Comparison of ENCODE assay signal across 7 mouse cellular contexts in the genomic region with DNA sequence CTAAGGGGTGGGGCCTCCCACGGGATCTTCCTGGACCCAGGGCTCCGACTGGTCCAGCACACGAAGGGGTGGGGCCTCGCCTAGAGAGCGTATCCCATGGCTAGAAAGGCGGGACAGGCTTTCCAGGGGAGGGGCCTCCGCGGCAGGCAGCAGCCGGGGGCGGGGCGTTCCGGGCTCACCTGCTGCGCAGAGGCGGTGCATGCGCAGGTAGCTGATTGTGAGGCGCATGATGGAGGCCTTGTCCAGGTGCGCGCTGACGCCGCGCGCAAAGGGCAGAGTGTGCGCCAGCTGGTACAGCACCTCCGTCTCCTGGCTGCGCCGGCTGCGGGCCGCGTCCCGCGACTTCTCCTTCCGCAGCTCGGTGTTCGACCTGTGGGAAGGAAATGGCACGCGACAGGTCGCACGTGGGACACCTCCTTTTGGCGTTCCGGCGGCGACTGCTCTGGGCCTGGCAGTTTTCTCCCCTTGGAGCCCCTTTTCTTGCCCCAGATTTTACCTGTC. TPM values are rescaled to one million over a fixed set of nuclear protein-coding genes. Genes with fewer than 3 reads are reported as not detected.
DNase-seq lines count a peak whose midpoint lies in the region; ATAC-seq and TF ChIP-seq lines count a peak whose summit lies in the region.

No protein-coding gene starts in this region.

- peak overlapping the region; percentile 52 for H3K9ac ChIP-seq in embryonic facial prominence, embryonic 12.5 days
- peak overlapping the region; percentile 83 for H3K9ac ChIP-seq in intestine, postnatal 0 days (ENCODE audit: low read depth, low read length)
- peak overlapping the region; percentile 39; the same call in 1 of the 2 replicates for H3K9ac ChIP-seq in midbrain, embryonic 12.5 days (replicated peaks)

- H3K36me3 ChIP-seq in embryonic facial prominence, embryonic 12.5 days = peaks cover 6% of the 10 kb centered on the region; the same call in 1 of the 2 replicates
- H3K36me3 ChIP-seq in intestine, postnatal 0 days (ENCODE audit: control insufficient read depth, insufficient read depth) = peaks cover 25% of the 10 kb centered on the region
- H3K36me3 ChIP-seq in limb, embryonic 10.5 days = peaks cover 6% of the 10 kb centered on the region; the same call in 1 of the 2 replicates
- H3K36me3 ChIP-seq in midbrain, embryonic 12.5 days = no peaks in the 10 kb centered on the region

- peaks cover 30% of the 10 kb centered on the region for H3K4me1 ChIP-seq in bone marrow macrophage, adult 2 months (ENCODE audit: control insufficient read depth, insufficient read depth, low read length)
- H3K4me1 ChIP-seq in embryonic facial prominence, embryonic 12.5 days = peaks cover 53% of the 10 kb centered on the region
- H3K4me1 ChIP-seq in intestine, postnatal 0 days (replicated peaks; ENCODE audit: control insufficient read depth, insufficient read depth, low read length) = 0 out of 2 replicates have a peak, but pooled peaks cover 9% of the 10 kb centered on the region
- H3K4me1 ChIP-seq in limb, embryonic 10.5 days = peaks cover 52% of the 10 kb centered on the region
- peaks cover 52% of the 10 kb centered on the region for H3K4me1 ChIP-seq in midbrain, embryonic 12.5 days

- WGBS in embryonic facial prominence, embryonic 12.5 days = under 1% methylated on average over 42 of the region's 42 CpGs
- under 1% methylated on average over 41 of the region's 42 CpGs for WGBS in intestine, postnatal 0 days
- WGBS in limb, embryonic 10.5 days = 1% methylated on average over 42 of the region's 42 CpGs
- under 1% methylated on average over 42 of the region's 42 CpGs for WGBS in midbrain, embryonic 12.5 days

- H3K9me3 ChIP-seq in embryonic facial prominence, embryonic 12.5 days = no peaks in the 10 kb centered on the region
- no peaks in the 10 kb centered on the region for H3K9me3 ChIP-seq in intestine, postnatal 0 days (ENCODE audit: control insufficient read depth)
- H3K9me3 ChIP-seq in limb, embryonic 10.5 days (replicated peaks) = no peaks in the 10 kb centered on the region
- no peaks in the 10 kb centered on the region for H3K9me3 ChIP-seq in midbrain, embryonic 12.5 days

- no peak overlapping the region for H3K27ac ChIP-seq in bone marrow macrophage, adult 2 months (ENCODE audit: insufficient read depth, low read depth, low read length)
- peak overlapping the region; percentile 91 for H3K27ac ChIP-seq in embryonic facial prominence, embryonic 12.5 days
- peak overlapping the region; percentile 99 for H3K27ac ChIP-seq in intestine, postnatal 0 days (ENCODE audit: low read depth, low read length)
- peak overlapping the region; percentile 84 for H3K27ac ChIP-seq in limb, embryonic 10.5 days
- peak overlapping the region; percentile 44 for H3K27ac ChIP-seq in midbrain, embryonic 12.5 days (replicated peaks)

- no peaks in the 10 kb centered on the region for H3K27me3 ChIP-seq in embryonic facial prominence, embryonic 12.5 days
- no peaks in the 10 kb centered on the region for H3K27me3 ChIP-seq in intestine, postnatal 0 days (replicated peaks; ENCODE audit: control insufficient read depth, insufficient read depth, low read length)
- H3K27me3 ChIP-seq in limb, embryonic 10.5 days (ENCODE audit: low read depth, poor library complexity, severe bottlenecking) = peaks cover 6% of the 10 kb centered on the region; the same call in 1 of the 2 replicates
- H3K27me3 ChIP-seq in midbrain, embryonic 12.5 days = peaks cover 26% of the 10 kb centered on the region

- TF ChIP-seq POLR2A in bone marrow macrophage, adult 2 months (IDR thresholded peaks at IDR 0.05; ENCODE audit: borderline replicate concordance, low read depth, low read length) = no peak

- peak; percentile 58 for ATAC-seq in embryonic facial prominence, embryonic 12.5 days (ENCODE audit: insufficient number of reproducible peaks, insufficient read depth, low FRiP score, low TSS enrichment)
- peak; percentile 77 for ATAC-seq in granulocyte monocyte progenitor cell, adult 5-6 weeks (replicated peaks; ENCODE audit: poor library complexity, severe bottlenecking)
- peak; percentile 65 for ATAC-seq in intestine, postnatal 0 days
- ATAC-seq in midbrain, embryonic 12.5 days (ENCODE audit: low FRiP score, low read depth) = peak; percentile 61

- H3K4me2 ChIP-seq in embryonic facial prominence, embryonic 12.5 days (replicated peaks) = peak overlapping the region; percentile 91
- peak overlapping the region; percentile 85 for H3K4me2 ChIP-seq in intestine, postnatal 0 days (replicated peaks; ENCODE audit: low read depth)
- peak overlapping the region; percentile 66 for H3K4me2 ChIP-seq in midbrain, embryonic 12.5 days (replicated peaks)

- peak overlapping the region; percentile 83 for H3K4me3 ChIP-seq in bone marrow macrophage, adult 2 months (ENCODE audit: insufficient read depth, low read length)
- peak overlapping the region; percentile 47 for H3K4me3 ChIP-seq in embryonic facial prominence, embryonic 12.5 days
- H3K4me3 ChIP-seq in intestine, postnatal 0 days (ENCODE audit: low read depth, low read length) = peak overlapping the region; percentile 50
- H3K4me3 ChIP-seq in limb, embryonic 10.5 days = peak overlapping the region; percentile 65
- H3K4me3 ChIP-seq in midbrain, embryonic 12.5 days = peak overlapping the region; percentile 43

- peak; percentile 82 for DNase-seq in limb, embryonic 10.5 days (ENCODE audit: low spot score)
- DNase-seq in spleen, postnatal 14 days (ENCODE audit: low spot score in 2 of 2) = peak; percentile 62 to 64

- no peak for TF ChIP-seq CTCF in bone marrow macrophage, adult 2 months (IDR thresholded peaks at IDR 0.05; ENCODE audit: low read depth, low read length)
- TF ChIP-seq CTCF in intestine, postnatal 0 days (IDR thresholded peaks at IDR 0.05; ENCODE audit: low read depth) = no peak

RNA-seq across cellular contexts. Expression of gene Hif3a, which starts 6.1 kb away (rescaled TPM):
- 0.27 TPM in 1 of 2 replicates, not detected in the other for polyA plus RNA-seq in bone marrow macrophage, adult 2 months (2012; ENCODE audit: insufficient read depth, insufficient read length, missing spikeins)
- polyA plus RNA-seq in embryonic facial prominence, embryonic 12.5 days (2016; fragmentation: Nextera tagmentation; extraction: Ambion mirVana) = 10.7 and 13.0 TPM in 2 replicates
- total RNA-seq in granulocyte monocyte progenitor cell, adult 5-6 weeks (2014; fragmentation: Nextera tagmentation) = 0.04 and 1.1 TPM in 2 replicates
- 0.05 and 0.47 TPM in 2 replicates for total RNA-seq in granulocyte monocyte progenitor cell, adult 5-6 weeks (2017)
- polyA plus RNA-seq in intestine, postnatal 0 days (2015; fragmentation: Nextera tagmentation; extraction: Ambion mirVana) = 15.9 and 18.4 TPM in 2 replicates
- polyA plus RNA-seq in limb, embryonic 10.5 days (2016; fragmentation: Nextera tagmentation; extraction: Ambion mirVana) = 5.9 and 7.4 TPM in 2 replicates
- polyA plus RNA-seq in midbrain, embryonic 12.5 days (2016; fragmentation: Nextera tagmentation; extraction: Ambion mirVana) = 4.9 and 5.1 TPM in 2 replicates

RNA-seq across cellular contexts. Expression of gene Psg16, which starts 17.7 kb away (rescaled TPM):
- 0.12 TPM in 1 of 2 replicates, not detected in the other for polyA plus RNA-seq in bone marrow macrophage, adult 2 months (2012; ENCODE audit: insufficient read depth, insufficient read length, missing spikeins)
- polyA plus RNA-seq in embryonic facial prominence, embryonic 12.5 days (2016; fragmentation: Nextera tagmentation; extraction: Ambion mirVana) = 0.13 and 0.14 TPM in 2 replicates
- total RNA-seq in granulocyte monocyte progenitor cell, adult 5-6 weeks (2014; fragmentation: Nextera tagmentation) = 0.15 and 0.49 TPM in 2 replicates
- 0.22 and 0.41 TPM in 2 replicates for total RNA-seq in granulocyte monocyte progenitor cell, adult 5-6 weeks (2017)
- polyA plus RNA-seq in intestine, postnatal 0 days (2015; fragmentation: Nextera tagmentation; extraction: Ambion mirVana) = 0.33 and 0.46 TPM in 2 replicates
- 0.05 and 0.06 TPM in 2 replicates for polyA plus RNA-seq in limb, embryonic 10.5 days (2016; fragmentation: Nextera tagmentation; extraction: Ambion mirVana)
- polyA plus RNA-seq in midbrain, embryonic 12.5 days (2016; fragmentation: Nextera tagmentation; extraction: Ambion mirVana) = 0.21 and 0.23 TPM in 2 replicates

RNA-seq across cellular contexts. Expression of gene Ppp5c, which starts 28.4 kb away (rescaled TPM):
- 70.7 and 83.1 TPM in 2 replicates for polyA plus RNA-seq in bone marrow macrophage, adult 2 months (2012; ENCODE audit: insufficient read depth, insufficient read length, missing spikeins)
- polyA plus RNA-seq in embryonic facial prominence, embryonic 12.5 days (2016; fragmentation: Nextera tagmentation; extraction: Ambion mirVana) = 110 TPM in 2 replicates
- total RNA-seq in granulocyte monocyte progenitor cell, adult 5-6 weeks (2014; fragmentation: Nextera tagmentation) = 96.2 and 123 TPM in 2 replicates
- total RNA-seq in granulocyte monocyte progenitor cell, adult 5-6 weeks (2017) = 81.0 and 89.8 TPM in 2 replicates
- polyA plus RNA-seq in intestine, postnatal 0 days (2015; fragmentation: Nextera tagmentation; extraction: Ambion mirVana) = 44.4 and 45.0 TPM in 2 replicates
- 149 and 158 TPM in 2 replicates for polyA plus RNA-seq in limb, embryonic 10.5 days (2016; fragmentation: Nextera tagmentation; extraction: Ambion mirVana)
- 102 TPM in 2 replicates for polyA plus RNA-seq in midbrain, embryonic 12.5 days (2016; fragmentation: Nextera tagmentation; extraction: Ambion mirVana)
